Mouse (Mus musculus): ENCODE measurements at regions not wholly inside any gene's neighbourhood (a gene's known extent, or its start where the extent isn't known, plus 50 kb on each side); places are given as distances from the start of the nearest gene placed in this dataset.

- intact Hi-C loops (cut with DNase I), result no loop called here
- DNase-seq (ENCODE audit: low spot score in 2 of 2), result no peak
Measured at GRCm38 (mm10) chr13:54889684-54890399, 59.4 kb upstream of the Unc5a start.

- intact Hi-C loops (cut with DNase I), result no loop called here
- DNase-seq (ENCODE audit: low spot score in 2 of 2), result no peak
Measured at GRCm38 (mm10) chr13:54892572-54892971, 56.6 kb upstream of the Unc5a start.

- DNase-seq (ENCODE audit: low spot score in 2 of 2), result peak in 1 of 2 experiments; percentile 35
- intact Hi-C loops (cut with DNase I), result no loop called here
Measured at GRCm38 (mm10) chr13:54893651-54894050, 55.6 kb upstream of the Unc5a start.

GRCm38 (mm10) chr13:54895981-54896380, 53.2 kb upstream of the Unc5a start:
- DNase-seq (ENCODE audit: low spot score in 2 of 2), result no peak

More at GRCm38 (mm10) chr13:54895981-54896380, 53.2 kb upstream of the Unc5a start:
- intact Hi-C loops (cut with DNase I), result no loop called here
